Comparison of ENCODE assay signal across 24 mouse cellular contexts in the genomic region with DNA sequence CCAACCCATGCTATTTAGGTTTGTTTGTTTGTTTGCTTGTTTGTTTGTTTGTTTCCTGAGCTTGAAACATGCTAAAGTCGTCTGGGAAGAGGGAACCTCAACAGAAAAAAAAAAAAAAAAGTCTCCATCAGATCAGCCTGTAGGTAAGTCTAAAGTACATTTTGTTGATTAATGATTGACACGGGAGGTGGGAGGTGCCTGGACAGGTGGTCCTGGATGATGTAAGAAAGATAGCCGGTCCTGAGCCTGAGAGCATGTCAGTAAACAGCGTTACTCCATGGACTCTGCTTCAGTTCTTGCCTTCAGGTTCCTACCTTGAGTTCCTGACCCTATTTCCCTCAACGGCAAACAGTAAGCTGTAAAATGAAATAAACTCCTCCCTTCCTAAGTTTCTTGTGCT.
DNase-seq lines count a peak whose midpoint lies in the region; ATAC-seq and TF ChIP-seq lines count a peak whose summit lies in the region.
"Had no signal": no experiment of that assay in that cellular context is flagged by ENCODE, and none has a peak within 500 bp of the region (broad histone marks: within the 10 kb centered on the region; RNA-seq: fewer than 3 reads in every experiment).

No protein-coding gene starts in this region.

- ATAC-seq in kidney, embryonic 14.5 days (ENCODE audit: low FRiP score, low TSS enrichment), result no peak
- ATAC-seq in liver, embryonic 14.5 days (ENCODE audit: insufficient read depth), result no peak
- no peak for ATAC-seq in kidney, postnatal 0 days (replicated peaks; ENCODE audit: low FRiP score, low read depth)
- peak; percentile 85 for ATAC-seq in liver, postnatal 0 days
- no peak for ATAC-seq in forebrain, embryonic 12.5 days (ENCODE audit: low FRiP score)
- ATAC-seq: inflammation-experienced regulatory T-cells, adult 6 months; midbrain, embryonic 13.5 days had no signal

- no peak overlapping the region for H3K27ac ChIP-seq in kidney, embryonic 14.5 days (ENCODE audit: low read depth, low read length)
- no peak overlapping the region for H3K27ac ChIP-seq in liver, embryonic 14.5 days
- H3K27ac ChIP-seq in kidney, postnatal 0 days, result no peak overlapping the region
- no peak overlapping the region for H3K27ac ChIP-seq in liver, postnatal 0 days (ENCODE audit: low read depth)
- no peak overlapping the region for H3K27ac ChIP-seq in forebrain, embryonic 12.5 days
- H3K27ac ChIP-seq: heart, embryonic 13.5 days; hindbrain, embryonic 10.5 days; hindbrain, embryonic 15.5 days; limb, embryonic 13.5 days; macrophage; midbrain, embryonic 13.5 days; neural tube, embryonic 13.5 days had no signal

- TF ChIP-seq EP300 in liver, embryonic 14.5 days (IDR thresholded peaks at IDR 0.05; ENCODE audit: low read depth), result no peak
- TF ChIP-seq EP300 in liver, postnatal 0 days (IDR thresholded peaks at IDR 0.05; ENCODE audit: low read depth), result no peak

- H3K4me1 ChIP-seq in kidney, embryonic 14.5 days (ENCODE audit: control insufficient read depth, insufficient read depth, low read length), result no peaks in the 10 kb centered on the region
- no peaks in the 10 kb centered on the region for H3K4me1 ChIP-seq in liver, embryonic 14.5 days (replicated peaks; ENCODE audit: control insufficient read depth in 2 of 2, insufficient read depth in 2 of 2, low read length in 1 of 2)
- H3K4me1 ChIP-seq in kidney, postnatal 0 days (replicated peaks; ENCODE audit: insufficient read depth, low read length), result no peaks in the 10 kb centered on the region
- no peaks in the 10 kb centered on the region for H3K4me1 ChIP-seq in liver, postnatal 0 days (ENCODE audit: insufficient read depth)
- H3K4me1 ChIP-seq in forebrain, embryonic 12.5 days, result no peaks in the 10 kb centered on the region
- H3K4me1 ChIP-seq: heart, embryonic 13.5 days; hindbrain, embryonic 10.5 days; hindbrain, embryonic 15.5 days; limb, embryonic 13.5 days; midbrain, embryonic 13.5 days; neural tube, embryonic 13.5 days had no signal

- no peak overlapping the region for H3K4me3 ChIP-seq in kidney, embryonic 14.5 days (ENCODE audit: low read length)
- H3K4me3 ChIP-seq in liver, embryonic 14.5 days (ENCODE audit: insufficient read depth in 1 of 2, low read depth in 2 of 2, low read length in 2 of 2), result no peak overlapping the region
- no peak overlapping the region for H3K4me3 ChIP-seq in kidney, postnatal 0 days (replicated peaks; ENCODE audit: low read depth, low read length)
- no peak overlapping the region for H3K4me3 ChIP-seq in liver, postnatal 0 days (ENCODE audit: low read depth, low read length)
- no peak overlapping the region for H3K4me3 ChIP-seq in forebrain, embryonic 12.5 days (replicated peaks)
- H3K4me3 ChIP-seq: erythroblast, embryonic 14.5 days; heart, embryonic 13.5 days; hindbrain, embryonic 10.5 days; hindbrain, embryonic 15.5 days; limb, embryonic 13.5 days; midbrain, embryonic 13.5 days; neural tube, embryonic 13.5 days had no signal

- H3K4me2 ChIP-seq in kidney, embryonic 14.5 days (replicated peaks; ENCODE audit: low read depth, low read length), result no peak overlapping the region
- no peak overlapping the region for H3K4me2 ChIP-seq in liver, embryonic 14.5 days (ENCODE audit: low read depth)
- H3K4me2 ChIP-seq in kidney, postnatal 0 days (ENCODE audit: low read length), result no peak overlapping the region
- H3K4me2 ChIP-seq in liver, postnatal 0 days (ENCODE audit: low read depth, low read length), result no peak overlapping the region
- no peak overlapping the region for H3K4me2 ChIP-seq in forebrain, embryonic 12.5 days
- H3K4me2 ChIP-seq: heart, embryonic 13.5 days; hindbrain, embryonic 15.5 days; limb, embryonic 13.5 days; midbrain, embryonic 13.5 days; neural tube, embryonic 13.5 days had no signal

- H3K36me3 ChIP-seq in kidney, embryonic 14.5 days (ENCODE audit: control insufficient read depth, insufficient read depth, low read length), result no peaks in the 10 kb centered on the region
- no peaks in the 10 kb centered on the region for H3K36me3 ChIP-seq in liver, embryonic 14.5 days (replicated peaks; ENCODE audit: control insufficient read depth, insufficient read depth, low read depth)
- H3K36me3 ChIP-seq in kidney, postnatal 0 days (ENCODE audit: insufficient read depth, low read length), result no peaks in the 10 kb centered on the region
- no peaks in the 10 kb centered on the region for H3K36me3 ChIP-seq in liver, postnatal 0 days (replicated peaks; ENCODE audit: insufficient read depth, low read length)
- no peaks in the 10 kb centered on the region for H3K36me3 ChIP-seq in forebrain, embryonic 12.5 days (replicated peaks)
- H3K36me3 ChIP-seq: G1E; heart, embryonic 13.5 days; hindbrain, embryonic 10.5 days; hindbrain, embryonic 15.5 days; limb, embryonic 13.5 days; midbrain, embryonic 13.5 days; neural tube, embryonic 13.5 days had no signal

- H3K9ac ChIP-seq in kidney, embryonic 14.5 days (ENCODE audit: low read depth, low read length), result no peak overlapping the region
- no peak overlapping the region for H3K9ac ChIP-seq in liver, embryonic 14.5 days (replicated peaks)
- no peak overlapping the region for H3K9ac ChIP-seq in kidney, postnatal 0 days (ENCODE audit: low read depth, low read length)
- H3K9ac ChIP-seq in liver, postnatal 0 days (replicated peaks), result no peak overlapping the region
- no peak overlapping the region for H3K9ac ChIP-seq in forebrain, embryonic 12.5 days
- H3K9ac ChIP-seq: forebrain, postnatal 0 days; heart, embryonic 13.5 days; hindbrain, embryonic 15.5 days; limb, embryonic 13.5 days; midbrain, embryonic 13.5 days; neural tube, embryonic 13.5 days had no signal

- H3K27me3 ChIP-seq in kidney, embryonic 14.5 days (ENCODE audit: control insufficient read depth, insufficient read depth, low read length), result no peaks in the 10 kb centered on the region
- H3K27me3 ChIP-seq in liver, embryonic 14.5 days (ENCODE audit: control insufficient read depth, insufficient read depth, low read length), result no peaks in the 10 kb centered on the region
- no peaks in the 10 kb centered on the region for H3K27me3 ChIP-seq in kidney, postnatal 0 days (ENCODE audit: insufficient read depth, low read length)
- no peaks in the 10 kb centered on the region for H3K27me3 ChIP-seq in liver, postnatal 0 days (ENCODE audit: insufficient read depth, low read length)
- H3K27me3 ChIP-seq in forebrain, embryonic 12.5 days, result no peaks in the 10 kb centered on the region
- H3K27me3 ChIP-seq: heart, embryonic 13.5 days; hindbrain, embryonic 15.5 days; limb, embryonic 13.5 days; midbrain, embryonic 13.5 days; neural tube, embryonic 13.5 days had no signal

- WGBS in kidney, embryonic 14.5 days, result 70% methylated on average over 5 of the region's 5 CpGs
- 45% methylated on average over 5 of the region's 5 CpGs for WGBS in liver, embryonic 14.5 days (ENCODE audit: insufficient replicate concordance)
- WGBS in kidney, postnatal 0 days, result 55% methylated on average over 5 of the region's 5 CpGs
- 63% methylated on average over 5 of the region's 5 CpGs for WGBS in liver, postnatal 0 days (ENCODE audit: insufficient replicate concordance)
- WGBS in forebrain, embryonic 12.5 days, result 86% methylated on average over 5 of the region's 5 CpGs

- H3K9me3 ChIP-seq in kidney, embryonic 14.5 days (ENCODE audit: control insufficient read depth, low read length), result no peaks in the 10 kb centered on the region
- H3K9me3 ChIP-seq in liver, embryonic 14.5 days (ENCODE audit: control insufficient read depth, low read length), result no peaks in the 10 kb centered on the region
- no peaks in the 10 kb centered on the region for H3K9me3 ChIP-seq in kidney, postnatal 0 days (replicated peaks; ENCODE audit: low read length)
- H3K9me3 ChIP-seq in liver, postnatal 0 days (ENCODE audit: low read length), result no peaks in the 10 kb centered on the region
- no peaks in the 10 kb centered on the region for H3K9me3 ChIP-seq in forebrain, embryonic 12.5 days
- H3K9me3 ChIP-seq: G1E; heart, embryonic 13.5 days; hindbrain, embryonic 10.5 days; hindbrain, embryonic 15.5 days; limb, embryonic 13.5 days; midbrain, embryonic 13.5 days; neural tube, embryonic 13.5 days had no signal

- TF ChIP-seq CTCF in liver, embryonic 14.5 days (IDR thresholded peaks at IDR 0.05; ENCODE audit: low read depth), result no peak
- no peak for TF ChIP-seq CTCF in kidney, postnatal 0 days (IDR thresholded peaks at IDR 0.05; ENCODE audit: low read depth)
- no peak for TF ChIP-seq CTCF in liver, postnatal 0 days (IDR thresholded peaks at IDR 0.05; ENCODE audit: low read depth)

- peak; percentile 55 for DNase-seq in kidney, adult 11 months
- peak in 2 of 3 experiments; percentile 4 to 12 for DNase-seq in liver, embryonic 14.5 days (ENCODE audit: low read depth in 3 of 3, low spot score in 3 of 3)
- DNase-seq in liver, result no peak
- peak; percentile 29 for DNase-seq in kidney, postnatal 0 days (ENCODE audit: low spot score)
- DNase-seq in liver, postnatal 0 days, result peak; percentile 24
- no peak for DNase-seq in cerebellum, adult 9-11 months
- DNase-seq: adrenal gland, postnatal 14 days; cerebellum, adult 11 months; heart, postnatal 10 days; lung, adult 18-20 months; lung, postnatal 10 days had no signal

Comparison
In these comparisons a context has a peak if more than half of its experiments do, and no peak if none do; other contexts are left out.
1. DNase-seq: peak in kidney, adult 11 months (single experiment), liver, embryonic 14.5 days (2 of 3), kidney, postnatal 0 days (single experiment) and liver, postnatal 0 days (single experiment); none in liver (single experiment) and cerebellum, adult 9-11 months (single experiment).